Mouse (Mus musculus) heart, adult 2 months (tissue): Measurements from ENCODE around the gene Cdhr4.

Experiments used
- CTCF ChIP-seq: fragments of 200-600 bp; IDR thresholded peaks from 2 replicates; pipeline ENCODE4 v1.8.1; 2022; ENCODE audit warnings: antibody characterized with exemption, mild to moderate bottlenecking, moderate library complexity
- EP300 ChIP-seq: fragments of 200-500 bp; IDR thresholded peaks from 2 replicates; pipeline ENCODE4 v1.6.1; 2011; ENCODE audit warnings: low read depth, low read length, control low read depth; ENCODE audit not compliant: insufficient read depth

- TF ChIP-seq EP300 (peak; percentile 63; the same call in 1 of the 2 replicates), CTCF (no peak)
Observed at GRCm38 (mm10) chr9:107975399-107976386, 16.6 kb upstream of the Cdhr4 start, which contains the start of gene Uba7.
